Mouse (Mus musculus) intestine, embryonic 15.5 days (tissue): ENCODE data around the gene Foxd3. TPM values are rescaled to one million over a fixed set of nuclear protein-coding genes. Genes with fewer than 3 reads are reported as not detected.
"Not testable (repeated sequence)": the region's sequence is repeated elsewhere in the genome, so short reads cannot be mapped to it uniquely, and the experiment has no call there.

Experiments
- ATAC-seq: fragments of 200-750 bp; cut with Nextera tagmentation; 2 replicates; pipeline ENCODE4 v1.8.0; 2017; ENCODE audit warnings: moderate TSS enrichment, moderate library complexity
- H3K27ac ChIP-seq: fragments of 300-500 bp; sonication (generic); 2 replicates; pipeline ENCODE4 v1.5.1; 2015; ENCODE audit warnings: mild to moderate bottlenecking, inconsistent platforms
- H3K27me3 ChIP-seq: fragments of 300-500 bp; sonication (generic); replicated peaks from 2 replicates; pipeline ENCODE4 v1.6.1; 2015; ENCODE audit warnings: inconsistent platforms
- H3K36me3 ChIP-seq: fragments of 300-500 bp; sonication (generic); 2 replicates; pipeline ENCODE4 v1.6.1; 2015; ENCODE audit warnings: inconsistent platforms
- H3K4me1 ChIP-seq: fragments of 300-500 bp; sonication (generic); replicated peaks from 2 replicates; pipeline ENCODE4 v1.6.1; 2015; ENCODE audit warnings: inconsistent platforms
- H3K4me2 ChIP-seq: fragments of 300-500 bp; sonication (generic); replicated peaks from 2 replicates; pipeline ENCODE4 v1.6.1; 2015; ENCODE audit warnings: mild to moderate bottlenecking, inconsistent platforms
- H3K4me3 ChIP-seq: fragments of 300-500 bp; sonication (generic); replicated peaks from 2 replicates; pipeline ENCODE4 v1.5.1; 2015; ENCODE audit warnings: inconsistent platforms
- H3K9ac ChIP-seq: fragments of 300-500 bp; sonication (generic); 2 replicates; pipeline ENCODE4 v1.6.1; 2015; ENCODE audit warnings: inconsistent platforms
- H3K9me3 ChIP-seq: fragments of 300-500 bp; sonication (generic); 2 replicates; pipeline ENCODE4 v1.6.1; 2016; ENCODE audit warnings: inconsistent platforms
- WGBS: fragments of 180-500 bp; shearing (Covaris S2); methylation state at CpG from one replicate; pipeline ENCODE4 v1.1.7; 2015; 5-methylcytosine and 5-hydroxymethylcytosine counted together
- polyA plus RNA-seq: library from polyadenylated mRNA; unstranded; fragments of >200 nt; fragmentation: Nextera tagmentation; extraction: Ambion mirVana; gene quantifications from 2 replicates; pipeline ENCODE4 v1.2.1, GENCODE M21; 2015

The Foxd3 gene
- polyA plus RNA-seq, result 0.83 and 1.3 TPM in 2 replicates

DNA sequence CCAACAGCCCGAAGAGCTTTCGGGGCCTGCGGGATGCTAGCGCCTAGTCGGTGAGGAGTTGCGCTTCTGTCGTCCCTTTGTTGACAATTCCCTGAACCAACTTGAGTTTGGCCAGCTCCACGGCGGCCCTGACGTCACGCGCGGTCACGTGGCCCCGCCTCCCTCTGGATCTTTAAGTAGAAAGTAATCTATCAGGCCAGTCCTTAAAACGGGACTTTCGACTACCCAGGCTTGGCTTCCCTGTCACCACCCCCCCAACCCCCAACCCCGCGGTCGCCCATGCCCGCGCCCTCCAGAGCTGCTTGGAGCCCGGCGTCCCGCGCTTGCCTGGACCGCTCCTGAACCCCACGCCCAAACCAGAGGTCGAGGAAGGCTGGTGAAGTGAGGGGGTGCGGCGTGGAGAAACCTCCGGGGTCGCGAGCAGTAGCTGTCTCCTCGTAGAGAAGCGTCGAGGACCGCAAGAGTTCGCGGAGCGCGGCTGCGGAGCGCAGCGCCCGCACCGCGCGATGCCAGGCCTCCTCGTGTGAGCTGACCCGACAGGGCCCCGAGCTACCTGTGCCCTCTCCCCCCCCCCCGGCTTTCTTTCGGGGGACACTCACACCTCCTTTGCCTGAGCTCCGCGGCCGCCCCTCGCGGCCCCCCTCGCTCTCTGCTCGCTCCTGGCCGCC, at the start of gene Foxd3:
TSS of gene Foxd3 (plus strand) at position 363 of the 668 bp plus-strand sequence.
- peaks cover 31% of the 10 kb centered on the region for H3K4me1 ChIP-seq
- H3K9ac ChIP-seq, result no peak within 1 kb of the TSS
- H3K4me2 ChIP-seq, result peak within 1 kb of the TSS; percentile 65
- no peaks in the 10 kb centered on the region for H3K36me3 ChIP-seq
- ATAC-seq, result peak; percentile 67
- H3K9me3 ChIP-seq, result no peaks in the 10 kb centered on the region
- WGBS, result under 1% methylated on average over 61 of the region's 62 CpGs
- peak within 1 kb of the TSS; percentile 40 for H3K4me3 ChIP-seq
- no peak within 1 kb of the TSS for H3K27ac ChIP-seq
- H3K27me3 ChIP-seq, result peaks cover 80% of the 10 kb centered on the region

DNA sequence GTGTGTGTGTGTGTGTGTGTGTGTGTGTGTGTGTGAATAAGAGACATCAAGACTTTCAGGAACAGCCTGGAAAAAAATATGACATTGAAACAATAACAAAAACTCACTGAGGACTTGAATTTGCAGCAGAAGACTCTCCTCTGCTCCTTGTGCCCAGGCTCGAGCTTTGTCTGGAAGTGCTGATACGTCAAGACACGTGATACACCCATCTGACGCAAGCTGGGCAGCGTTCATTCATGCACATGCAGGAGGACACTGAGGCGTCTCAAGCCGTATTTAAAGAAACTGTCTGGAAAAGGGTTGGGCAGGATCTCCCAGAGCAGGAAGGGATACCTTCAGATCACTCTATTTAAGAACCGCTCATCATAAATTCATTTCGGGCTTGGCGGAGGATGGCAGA, 43.9 kb upstream of the Foxd3 start:
- Histone ChIP-seq H3K36me3 (no peaks in the 10 kb centered on the region), H3K4me2 (no peak overlapping the region), H3K27me3 (no peaks in the 10 kb centered on the region), H3K9me3 (no peaks in the 10 kb centered on the region), H3K27ac (no peak overlapping the region), H3K4me1 (no peaks in the 10 kb centered on the region), H3K9ac (no peak overlapping the region), H3K4me3 (no peak overlapping the region)
- 87% methylated on average over 10 of the region's 10 CpGs for WGBS
- no peak for ATAC-seq

DNA sequence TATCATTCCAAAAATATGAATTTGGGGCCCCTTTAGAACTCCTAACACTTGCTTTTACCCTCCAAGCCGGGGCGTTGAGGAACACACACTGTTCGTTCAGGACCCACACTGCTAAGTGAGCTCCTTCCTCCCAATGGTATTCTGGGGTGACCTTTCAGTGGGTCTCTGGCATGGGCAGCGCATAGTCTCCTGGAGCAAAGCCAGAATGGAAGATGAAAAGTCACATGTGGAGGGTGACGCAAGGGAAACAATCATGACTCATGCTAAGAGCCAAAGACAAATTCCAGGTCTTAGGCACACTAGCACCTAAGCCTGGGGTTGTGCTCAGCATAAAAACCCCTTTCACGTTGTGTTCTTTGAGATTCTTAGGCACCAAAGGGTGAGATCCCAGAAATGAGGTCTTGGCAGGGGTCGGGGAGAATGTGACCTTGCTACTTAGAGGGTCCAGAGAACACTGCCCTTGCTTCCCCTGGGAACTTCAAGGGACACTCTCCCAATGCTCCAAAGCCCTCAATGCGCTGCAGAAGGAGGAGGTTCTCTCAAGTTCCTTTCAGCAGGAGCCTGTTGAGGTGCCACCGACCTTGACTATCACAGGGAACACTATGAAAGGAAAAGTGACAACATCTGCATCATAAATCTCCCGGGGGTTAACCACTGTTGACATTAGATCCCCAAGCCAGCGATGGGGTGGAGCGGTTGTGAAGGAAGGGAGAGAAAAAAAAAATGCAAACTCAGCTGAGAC, 43.3 kb upstream of the Foxd3 start:
- Histone ChIP-seq H3K9me3 (no peaks in the 10 kb centered on the region), H3K36me3 (no peaks in the 10 kb centered on the region), H3K4me1 (no peaks in the 10 kb centered on the region), H3K4me3 (no peak overlapping the region), H3K4me2 (no peak overlapping the region), H3K9ac (no peak overlapping the region), H3K27ac (no peak overlapping the region), H3K27me3 (no peaks in the 10 kb centered on the region)
- no peak for ATAC-seq
- WGBS, result 61% methylated on average over 12 of the region's 12 CpGs

DNA sequence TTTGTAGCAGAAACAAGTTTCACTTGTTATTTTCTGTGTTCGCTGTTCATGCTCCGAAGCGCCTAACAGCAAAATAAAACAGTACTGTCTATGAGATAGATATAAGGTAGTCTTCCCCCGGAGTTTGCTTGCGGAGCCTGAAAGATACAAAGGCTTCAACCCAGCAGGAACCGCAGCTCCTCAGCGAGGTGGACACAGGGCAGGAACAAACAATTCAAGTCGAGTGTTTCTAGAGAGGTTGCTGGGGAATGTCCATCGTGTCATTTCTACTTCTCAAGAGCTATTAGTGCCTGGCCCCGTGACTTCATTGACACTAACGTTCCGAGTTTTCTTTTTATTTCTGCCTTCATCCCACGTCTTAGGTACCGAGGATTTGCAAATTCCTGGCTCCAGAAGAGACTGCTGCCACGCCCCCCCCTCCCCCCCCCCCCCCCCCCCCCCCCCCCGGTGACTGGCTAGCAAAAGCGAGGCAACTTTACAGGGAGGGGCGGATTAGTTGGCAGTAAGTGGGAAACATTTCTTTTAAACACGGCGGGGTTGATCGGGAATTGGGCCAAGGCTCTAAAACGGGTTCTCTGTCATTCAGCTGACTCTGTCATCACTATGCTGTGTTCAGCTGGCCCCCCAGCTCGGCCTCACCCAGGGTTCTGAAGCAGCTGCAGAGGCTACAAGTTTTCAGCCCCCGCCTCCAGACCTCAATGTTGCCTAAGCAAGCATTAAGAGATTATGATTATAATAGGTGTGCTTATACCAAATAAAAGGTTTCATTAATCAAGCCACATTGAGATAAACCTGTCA, 29.9 kb upstream of the Foxd3 start:
- 11% methylated on average over 21 of the region's 24 CpGs for WGBS
- no peak overlapping the region for H3K4me3 ChIP-seq
- no peak for ATAC-seq
- no peaks in the 10 kb centered on the region for H3K27me3 ChIP-seq
- H3K36me3 ChIP-seq, result no peaks in the 10 kb centered on the region
- no peak overlapping the region for H3K9ac ChIP-seq
- peak overlapping the region; percentile 47 for H3K4me2 ChIP-seq
- H3K9me3 ChIP-seq, result no peaks in the 10 kb centered on the region
- H3K4me1 ChIP-seq, result no peaks in the 10 kb centered on the region
- H3K27ac ChIP-seq, result no peak overlapping the region

DNA sequence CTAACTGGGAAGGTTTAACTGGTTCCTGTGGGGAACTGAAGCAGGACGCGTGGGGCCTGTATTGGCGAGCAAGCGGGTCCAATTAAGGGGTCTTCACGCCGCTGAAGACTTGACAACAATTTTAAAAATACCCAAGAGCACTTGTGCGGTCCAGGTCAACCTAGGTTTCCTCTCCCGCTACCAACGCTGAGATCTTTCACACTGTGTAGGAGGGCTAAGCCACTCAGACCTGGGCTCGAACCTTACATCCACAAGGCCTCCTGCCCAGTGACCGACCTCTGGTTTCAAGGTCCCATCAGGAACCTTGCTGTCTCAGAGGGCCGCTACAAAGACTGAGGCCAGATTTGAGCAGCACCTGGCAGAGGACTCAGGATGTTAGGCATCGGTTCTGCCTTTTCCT, 29.0 kb upstream of the Foxd3 start:
- WGBS, result 75% methylated on average over 13 of the region's 13 CpGs
- no peak for ATAC-seq

DNA sequence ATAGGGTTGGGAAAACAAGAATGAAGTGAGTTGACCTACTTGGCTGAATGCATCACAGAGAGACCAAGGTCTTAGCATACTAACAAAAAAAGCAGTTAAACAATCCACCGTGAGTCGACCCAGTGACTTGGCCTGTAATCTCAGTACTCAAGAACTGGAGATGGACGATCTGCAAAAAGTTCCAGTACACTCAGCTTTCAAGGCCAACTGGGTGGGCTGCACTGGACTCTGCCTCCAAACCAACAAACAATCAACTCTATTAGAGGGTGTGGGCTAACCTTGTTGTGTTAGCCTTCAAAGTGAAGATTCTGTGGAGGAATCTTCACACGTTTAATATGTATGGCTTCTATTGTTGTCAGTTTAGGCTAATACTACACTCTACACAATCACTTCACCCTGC, 20.1 kb upstream of the Foxd3 start:
- H3K4me1 ChIP-seq, result no peaks in the 10 kb centered on the region
- H3K36me3 ChIP-seq, result no peaks in the 10 kb centered on the region
- no peaks in the 10 kb centered on the region for H3K27me3 ChIP-seq
- ATAC-seq, result no peak
- H3K27ac ChIP-seq, result no peak overlapping the region
- no peak overlapping the region for H3K4me3 ChIP-seq
- H3K9ac ChIP-seq, result no peak overlapping the region
- 78% methylated on average over 4 of the region's 4 CpGs for WGBS
- H3K9me3 ChIP-seq, result no peaks in the 10 kb centered on the region
- H3K4me2 ChIP-seq, result no peak overlapping the region

More for the DNA sequence above, 29.0 kb upstream of the Foxd3 start:
- no peaks in the 10 kb centered on the region for H3K36me3 ChIP-seq
- no peaks in the 10 kb centered on the region for H3K4me1 ChIP-seq
- no peak overlapping the region for H3K9ac ChIP-seq
- H3K27ac ChIP-seq, result no peak overlapping the region
- no peak overlapping the region for H3K4me3 ChIP-seq
- no peak overlapping the region for H3K4me2 ChIP-seq
- no peaks in the 10 kb centered on the region for H3K9me3 ChIP-seq
- no peaks in the 10 kb centered on the region for H3K27me3 ChIP-seq

DNA sequence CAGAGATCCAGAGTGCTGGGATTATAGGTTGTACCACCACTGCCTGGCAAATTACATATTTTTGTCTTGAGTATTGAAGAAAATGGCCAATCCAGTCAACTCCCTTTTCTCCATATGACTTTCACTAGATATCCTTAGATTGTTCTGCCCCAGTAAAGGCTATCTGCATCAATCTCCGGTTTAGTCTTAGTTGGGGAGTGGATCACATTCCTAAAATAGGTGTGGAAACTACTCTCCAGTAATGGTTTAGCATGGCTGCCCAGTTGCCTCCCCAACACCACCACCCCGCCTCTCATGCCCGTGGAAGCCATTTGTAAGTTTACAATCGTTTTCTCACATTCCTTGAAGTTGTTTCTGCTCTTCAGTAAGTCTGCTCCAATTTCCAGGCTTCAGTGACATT, 19.4 kb upstream of the Foxd3 start:
- 76% methylated on average over 4 of the region's 4 CpGs for WGBS
- no peak overlapping the region for H3K27ac ChIP-seq
- no peaks in the 10 kb centered on the region for H3K9me3 ChIP-seq
- no peaks in the 10 kb centered on the region for H3K4me1 ChIP-seq
- no peak overlapping the region for H3K9ac ChIP-seq
- no peaks in the 10 kb centered on the region for H3K36me3 ChIP-seq
- no peak overlapping the region for H3K4me2 ChIP-seq
- no peak overlapping the region for H3K4me3 ChIP-seq
- ATAC-seq, result no peak
- no peaks in the 10 kb centered on the region for H3K27me3 ChIP-seq

DNA sequence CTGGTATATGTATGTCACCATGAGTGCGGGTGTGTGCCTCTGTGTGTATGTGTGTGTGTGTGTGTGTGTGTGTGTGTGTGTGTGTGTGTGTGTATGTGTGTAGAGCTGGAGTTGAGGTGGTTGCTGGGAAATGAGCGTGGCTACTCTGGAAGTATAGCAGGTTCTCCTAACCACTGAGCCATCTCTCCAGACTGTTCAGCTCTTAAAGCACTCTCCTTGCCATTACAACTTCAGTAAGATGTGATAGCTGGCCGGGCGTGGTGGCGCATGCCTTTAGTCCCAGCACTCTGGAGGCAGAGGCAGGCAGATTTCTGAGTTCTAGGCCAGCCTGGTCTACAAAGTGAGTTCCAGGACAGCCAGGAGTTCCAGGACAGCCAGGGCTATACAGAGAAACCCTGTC, 15.5 kb upstream of the Foxd3 start:
- not testable (repeated sequence) for H3K9me3 ChIP-seq, H3K27ac ChIP-seq, H3K4me3 ChIP-seq, H3K9ac ChIP-seq, H3K27me3 ChIP-seq, H3K4me1 ChIP-seq, ATAC-seq, H3K4me2 ChIP-seq, H3K36me3 ChIP-seq
- WGBS, result 97% methylated on average over 5 of the region's 5 CpGs

DNA sequence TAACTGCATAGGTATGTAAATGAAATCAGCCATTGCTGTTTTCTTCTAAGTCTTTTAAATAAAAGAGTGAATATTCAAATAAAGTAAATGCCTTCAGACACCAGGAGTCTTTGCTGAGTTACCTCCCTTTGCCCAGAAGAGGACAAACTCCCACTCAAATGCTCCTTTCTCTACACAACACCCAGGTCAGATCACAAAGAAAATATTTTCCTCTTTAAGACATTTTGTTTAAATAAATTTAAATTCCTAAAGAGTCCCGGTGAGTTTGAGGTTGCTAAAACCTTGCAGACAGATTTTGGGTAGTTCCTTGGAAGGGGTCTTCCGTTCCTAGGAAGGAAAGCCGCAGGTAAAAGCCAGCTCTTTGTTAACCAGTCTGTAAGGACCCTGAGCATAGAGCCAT, 14.2 kb upstream of the Foxd3 start:
- ATAC-seq, result no peak
- no peak overlapping the region for H3K9ac ChIP-seq
- no peaks in the 10 kb centered on the region for H3K4me1 ChIP-seq
- H3K4me2 ChIP-seq, result no peak overlapping the region
- WGBS, result 32% methylated on average over 3 of the region's 3 CpGs
- no peak overlapping the region for H3K27ac ChIP-seq
- no peak overlapping the region for H3K4me3 ChIP-seq
- peaks cover 6% of the 10 kb centered on the region; the same call in 1 of the 2 replicates for H3K27me3 ChIP-seq
- H3K36me3 ChIP-seq, result no peaks in the 10 kb centered on the region
- H3K9me3 ChIP-seq, result no peaks in the 10 kb centered on the region

DNA sequence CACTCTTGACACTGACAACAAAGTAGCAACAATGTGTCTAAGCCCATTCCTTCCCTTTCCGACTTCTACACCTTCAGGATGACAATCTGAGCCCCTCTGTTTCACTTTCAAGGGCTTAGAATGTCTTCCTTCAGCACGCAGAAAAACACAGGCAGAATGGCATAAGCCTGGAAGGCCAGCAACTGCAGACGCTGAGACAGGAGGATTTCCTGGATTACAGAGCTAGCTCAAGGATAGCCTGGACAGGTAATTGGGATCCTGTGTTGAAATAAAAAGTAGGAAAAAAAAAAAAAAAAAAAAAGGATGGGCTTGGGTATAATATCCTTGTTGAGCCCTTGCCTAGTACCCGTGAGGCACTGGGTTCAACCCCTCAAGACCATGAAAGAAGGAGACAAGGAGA, 10.5 kb upstream of the Foxd3 start:
- Histone ChIP-seq H3K4me1 (peaks cover 3% of the 10 kb centered on the region), H3K36me3 (no peaks in the 10 kb centered on the region), H3K27me3 (peaks cover 35% of the 10 kb centered on the region), H3K9me3 (no peaks in the 10 kb centered on the region), H3K27ac (no peak overlapping the region), H3K4me3 (no peak overlapping the region), H3K9ac (no peak overlapping the region), H3K4me2 (no peak overlapping the region)
- WGBS, result 80% methylated on average over 4 of the region's 4 CpGs
- ATAC-seq, result no peak

DNA sequence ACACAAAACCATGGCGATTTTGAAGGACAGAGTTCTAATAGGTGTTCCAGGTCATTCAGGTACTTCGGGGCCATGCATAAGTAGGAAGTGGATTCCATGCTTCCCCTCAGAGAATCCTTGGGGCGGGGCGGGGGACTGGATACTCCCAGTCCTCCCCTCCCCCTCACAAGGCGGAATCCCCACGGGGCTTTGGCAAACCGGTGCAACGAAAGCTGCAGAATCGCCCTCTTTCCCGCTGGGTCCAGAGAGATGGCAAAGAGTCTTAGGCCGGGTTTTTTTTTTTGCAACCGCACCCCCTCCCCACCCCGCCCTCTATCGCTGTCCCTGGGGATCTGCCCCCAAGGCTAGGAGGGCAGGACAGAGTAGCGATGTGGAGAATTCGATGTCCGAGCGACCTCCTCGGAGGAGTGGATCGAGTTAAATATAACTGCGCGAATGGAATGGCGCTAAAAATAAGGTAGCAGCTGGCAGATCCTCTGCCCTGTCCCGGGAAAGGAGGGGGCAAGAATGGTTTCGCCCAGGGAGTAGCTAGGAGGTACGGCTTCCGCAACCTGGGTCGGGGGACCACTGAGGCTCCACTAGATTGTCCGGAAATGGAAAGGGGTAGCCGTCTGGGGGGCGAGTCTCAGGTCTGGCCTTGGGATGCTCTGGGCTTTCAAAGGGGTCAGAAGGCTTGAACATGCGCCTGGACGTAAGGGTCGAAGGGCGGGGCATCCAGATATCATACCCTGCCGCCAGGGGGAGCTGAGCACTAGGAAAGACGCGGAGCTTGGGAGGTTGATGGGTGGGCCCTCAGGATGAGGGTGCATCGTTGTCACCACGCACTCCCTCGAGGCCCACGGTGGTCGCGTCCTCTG, 5.8 kb upstream of the Foxd3 start:
- 4% methylated on average over 44 of the region's 44 CpGs for WGBS
- Histone ChIP-seq H3K4me3 (no peak overlapping the region), H3K27ac (no peak overlapping the region), H3K9ac (no peak overlapping the region), H3K27me3 (peaks cover 74% of the 10 kb centered on the region), H3K36me3 (no peaks in the 10 kb centered on the region), H3K4me1 (peaks cover 16% of the 10 kb centered on the region), H3K4me2 (0 out of 2 replicates have a peak overlapping the region, but pooled peaks have one; percentile 5), H3K9me3 (no peaks in the 10 kb centered on the region)
- 0 out of 2 replicates have a peak, but pooled peaks have one; percentile 35 for ATAC-seq
